Mouse (Mus musculus): ENCODE measurements around the gene Tbx5.

The Tbx5 gene

DNA sequence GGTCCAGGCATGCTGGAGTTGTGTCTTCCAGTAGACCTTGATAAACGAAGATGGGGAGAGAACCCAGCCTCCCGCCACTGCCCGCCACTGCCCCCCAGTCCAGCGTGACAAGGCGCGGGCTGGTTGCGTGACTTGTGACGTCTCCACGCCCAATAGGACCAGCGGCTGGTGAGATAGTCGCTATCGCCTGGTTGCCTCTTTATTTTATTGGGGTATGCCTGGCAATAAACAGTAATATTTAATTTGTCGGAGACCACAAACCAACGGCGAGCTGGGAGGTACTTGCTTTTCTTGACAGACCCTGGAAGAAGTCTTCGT lies at the start of gene Tbx5:
Gene Tbx5, plus strand, starts transcription at position 190 of the 318 bp plus-strand sequence.
- DNase-seq (ENCODE audit: low spot score in 2 of 2): no peak

DNA sequence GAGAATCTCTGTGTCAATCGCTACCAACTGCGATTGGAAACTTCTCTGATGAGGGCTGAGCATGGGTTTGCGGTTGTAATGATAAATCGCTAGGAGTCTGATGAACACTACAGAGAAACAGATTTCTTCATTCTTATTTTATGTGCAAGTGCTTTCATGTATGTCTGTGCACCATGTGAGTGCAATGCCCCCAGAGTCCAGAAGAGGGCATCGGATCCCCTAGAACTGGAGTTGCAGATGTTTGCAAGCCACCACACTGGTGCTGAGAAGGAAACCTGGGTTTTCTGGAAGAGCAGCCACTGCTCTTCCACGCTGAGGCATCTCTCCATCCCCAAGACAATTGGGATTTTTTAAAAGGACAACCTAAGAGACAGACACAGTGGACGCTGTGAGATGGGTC lies 46.5 kb upstream of the Tbx5 start:
- DNase-seq (ENCODE audit: low spot score in 2 of 2): no peak

DNA sequence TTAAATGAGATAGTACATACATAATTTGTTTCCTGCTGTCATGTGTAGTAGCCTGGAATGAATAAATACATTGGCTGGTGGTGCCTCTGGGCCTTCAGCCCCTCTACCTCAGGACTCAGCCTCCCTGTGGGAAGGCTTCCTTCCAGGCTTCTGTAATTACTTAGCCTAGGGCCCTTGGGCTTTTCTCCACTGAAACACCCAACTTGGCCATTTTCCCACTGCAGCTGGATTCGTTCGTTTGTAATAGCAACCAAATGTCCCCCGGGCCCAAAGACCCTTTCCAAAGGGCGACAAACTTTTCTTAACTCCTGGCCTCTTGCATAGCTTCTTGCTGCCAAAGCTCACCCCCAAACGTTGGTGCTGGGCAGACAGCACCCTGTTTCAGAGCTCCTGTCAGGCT lies 40.8 kb upstream of the Tbx5 start:
- no peak for DNase-seq (ENCODE audit: low spot score in 2 of 2)

DNA sequence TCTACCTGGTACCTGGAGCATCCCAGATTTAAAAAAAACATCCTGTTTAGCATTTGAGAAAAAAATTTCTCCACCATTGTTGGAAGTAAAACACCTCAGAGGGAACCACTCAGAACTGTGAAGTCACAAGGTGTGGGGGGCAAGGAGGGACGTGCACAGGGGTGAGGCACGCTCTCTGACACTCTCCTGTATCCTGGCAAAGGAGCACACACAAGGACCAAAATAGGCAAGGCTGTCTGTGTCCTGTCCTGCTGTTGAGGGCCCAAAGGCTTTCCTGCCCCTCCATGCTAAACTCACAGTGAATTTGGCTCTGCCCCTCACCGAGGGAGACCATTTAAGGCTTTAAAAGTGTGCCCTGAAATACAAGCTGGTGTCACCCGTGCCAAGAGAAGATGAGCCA lies 38.5 kb upstream of the Tbx5 start:
- DNase-seq (ENCODE audit: low spot score in 2 of 2): no peak

DNA sequence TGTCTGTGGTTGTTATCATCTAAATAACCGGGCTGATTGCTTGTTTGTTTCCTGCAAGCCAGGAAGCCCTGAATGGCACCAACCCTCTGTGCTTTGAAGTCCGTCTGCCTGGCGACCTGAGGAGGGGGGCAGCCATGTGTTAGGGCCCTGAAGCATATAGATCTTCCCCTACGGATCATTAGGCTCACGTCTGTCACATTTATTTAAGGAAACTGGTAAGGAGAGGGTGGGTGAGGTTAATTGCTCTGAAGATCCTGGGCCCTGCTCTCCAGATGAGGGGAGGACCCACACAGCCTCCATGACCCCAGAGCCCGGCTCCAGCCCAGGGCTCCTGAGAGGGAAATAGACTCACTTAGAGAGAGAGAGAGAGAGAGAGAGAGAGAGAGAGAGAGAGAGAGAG lies 37.1 kb upstream of the Tbx5 start:
- DNase-seq (ENCODE audit: low spot score in 2 of 2): no peak

DNA sequence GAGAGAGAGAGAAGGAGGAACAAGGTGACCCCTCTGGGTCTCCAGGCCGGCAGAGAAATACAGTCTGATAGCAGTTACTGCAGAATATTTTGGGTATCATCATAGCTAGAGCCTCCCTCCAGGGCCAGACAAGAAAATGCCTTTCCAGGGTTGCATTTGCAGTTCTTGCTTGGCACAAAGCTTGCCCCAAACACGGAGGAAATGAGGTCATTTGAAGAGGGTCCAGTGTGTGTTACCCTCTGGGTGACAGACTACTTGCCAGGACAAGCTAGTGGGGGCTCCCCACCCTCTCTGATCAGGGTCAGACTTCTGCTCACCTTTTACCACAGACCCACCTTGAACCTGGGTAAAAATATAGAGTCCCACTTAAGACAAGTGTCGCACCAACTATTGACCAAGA lies 36.7 kb upstream of the Tbx5 start:
- no peak for DNase-seq (ENCODE audit: low spot score in 2 of 2)

DNA sequence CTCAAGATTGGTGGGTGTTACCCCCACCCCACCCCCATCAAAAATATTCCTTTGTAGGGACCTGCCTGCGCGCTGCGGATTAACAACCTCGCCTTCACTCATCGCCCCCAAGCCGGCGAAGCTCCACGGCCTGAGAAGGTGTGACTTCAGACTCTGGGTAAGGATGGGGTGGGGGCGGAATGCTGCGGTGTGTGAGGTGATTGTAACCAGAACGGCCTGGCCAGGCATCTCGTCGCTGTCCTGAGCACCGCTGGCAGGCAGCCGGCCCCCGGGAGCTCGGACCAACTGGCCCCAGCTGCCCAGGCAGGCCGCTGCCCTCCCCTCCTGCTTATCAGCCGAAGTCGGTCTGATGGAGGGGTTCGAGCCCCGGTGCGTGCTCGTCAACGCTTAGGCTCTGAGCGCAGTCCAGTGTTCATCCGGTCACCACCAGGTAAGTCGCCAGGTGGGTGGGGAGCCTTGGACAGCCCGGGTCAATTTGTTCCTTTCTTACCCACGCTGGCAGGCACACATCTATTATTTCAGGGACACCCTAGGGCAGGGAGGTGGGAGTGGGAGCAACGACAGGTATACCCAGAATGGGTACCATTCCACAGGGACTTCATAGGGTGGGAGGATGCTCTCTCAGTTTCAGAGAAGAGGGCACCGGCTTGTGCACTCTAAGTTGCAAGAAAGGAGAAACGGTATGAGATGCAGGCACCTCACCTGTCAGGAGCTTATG lies 35.9 kb upstream of the Tbx5 start:
- DNase-seq (ENCODE audit: low spot score in 2 of 2): no peak

DNA sequence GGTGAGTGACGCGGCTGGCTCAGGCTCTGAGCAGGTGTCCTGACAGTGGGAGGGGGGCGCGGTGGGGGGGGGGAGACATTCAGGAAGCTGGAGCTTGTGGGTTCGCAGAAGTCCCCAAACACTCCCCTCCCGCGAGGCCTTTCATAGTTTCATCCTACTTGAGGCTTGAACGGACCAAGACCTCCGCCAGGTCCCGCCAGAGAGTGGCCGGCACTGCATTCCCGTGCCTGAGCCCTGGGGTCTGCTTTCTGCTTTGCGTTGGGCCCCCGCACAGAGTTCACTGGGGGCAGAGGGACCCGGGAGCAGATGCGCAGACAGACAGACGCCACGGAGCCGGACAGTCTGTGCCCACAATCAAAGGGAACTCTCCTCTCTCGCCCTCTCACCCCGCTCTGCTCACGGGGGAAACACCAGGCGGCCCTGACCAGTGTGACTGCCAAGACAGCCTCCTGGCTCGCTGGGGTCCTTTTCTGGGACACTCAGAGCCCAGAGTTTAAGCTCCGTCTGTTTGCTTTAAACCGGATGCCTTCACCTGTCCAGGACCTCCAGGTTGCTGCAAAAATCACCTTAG lies 34.8 kb upstream of the Tbx5 start:
- no peak for DNase-seq (ENCODE audit: low spot score in 2 of 2)

DNA sequence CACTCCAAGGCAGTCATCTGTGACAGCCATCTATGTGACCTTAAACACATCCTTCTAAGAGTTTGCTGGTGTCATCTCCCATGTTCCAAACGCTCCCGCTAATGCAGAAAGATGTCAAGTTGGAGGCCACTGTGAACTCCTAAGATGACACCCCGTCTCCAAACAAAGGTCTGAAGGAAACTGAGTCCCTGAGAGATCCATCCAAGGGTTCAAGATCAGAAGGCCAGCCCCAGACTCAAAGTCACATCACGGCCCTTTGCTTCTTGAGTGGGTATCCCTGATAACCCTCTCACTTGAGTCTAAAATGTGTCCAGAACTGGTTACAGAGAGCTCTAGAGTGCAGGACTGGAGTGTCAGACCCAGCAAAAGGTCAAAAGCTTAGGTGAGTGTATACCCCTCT lies 34.2 kb upstream of the Tbx5 start:
- no peak for DNase-seq (ENCODE audit: low spot score in 2 of 2)

DNA sequence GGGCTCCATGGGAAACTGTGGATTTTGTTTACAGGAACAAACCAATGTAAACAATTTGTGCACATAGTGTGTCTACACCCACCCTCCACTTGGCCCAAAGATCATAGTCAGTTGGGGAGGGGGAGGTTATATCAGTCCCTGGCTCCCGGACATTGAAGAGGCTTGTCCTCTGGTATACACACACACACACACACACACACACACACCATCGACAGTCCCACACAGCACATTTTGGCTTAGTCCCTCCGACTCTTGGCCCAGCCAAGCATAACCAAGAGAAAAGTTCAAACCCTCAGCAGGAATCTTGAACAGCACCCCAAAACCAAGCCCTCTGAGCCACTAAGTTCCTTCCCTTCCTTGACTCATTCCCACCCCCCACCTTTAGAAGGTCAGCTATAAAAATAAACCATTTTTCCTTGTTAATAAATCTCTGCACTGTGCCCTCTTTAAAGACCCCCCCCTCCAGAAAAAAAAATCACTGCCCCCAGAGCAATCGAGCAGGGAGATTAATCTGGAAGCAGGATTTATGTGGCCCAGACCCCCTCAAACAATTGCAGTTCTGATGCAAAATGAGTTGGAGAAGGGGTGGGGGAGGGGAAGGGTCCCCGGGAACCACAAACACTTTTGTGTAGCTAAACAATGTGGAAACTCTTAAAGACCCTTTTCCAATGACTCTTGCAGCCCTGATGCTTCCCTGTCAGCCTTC lies 33.6 kb upstream of the Tbx5 start:
- DNase-seq (ENCODE audit: low spot score in 2 of 2): no peak

DNA sequence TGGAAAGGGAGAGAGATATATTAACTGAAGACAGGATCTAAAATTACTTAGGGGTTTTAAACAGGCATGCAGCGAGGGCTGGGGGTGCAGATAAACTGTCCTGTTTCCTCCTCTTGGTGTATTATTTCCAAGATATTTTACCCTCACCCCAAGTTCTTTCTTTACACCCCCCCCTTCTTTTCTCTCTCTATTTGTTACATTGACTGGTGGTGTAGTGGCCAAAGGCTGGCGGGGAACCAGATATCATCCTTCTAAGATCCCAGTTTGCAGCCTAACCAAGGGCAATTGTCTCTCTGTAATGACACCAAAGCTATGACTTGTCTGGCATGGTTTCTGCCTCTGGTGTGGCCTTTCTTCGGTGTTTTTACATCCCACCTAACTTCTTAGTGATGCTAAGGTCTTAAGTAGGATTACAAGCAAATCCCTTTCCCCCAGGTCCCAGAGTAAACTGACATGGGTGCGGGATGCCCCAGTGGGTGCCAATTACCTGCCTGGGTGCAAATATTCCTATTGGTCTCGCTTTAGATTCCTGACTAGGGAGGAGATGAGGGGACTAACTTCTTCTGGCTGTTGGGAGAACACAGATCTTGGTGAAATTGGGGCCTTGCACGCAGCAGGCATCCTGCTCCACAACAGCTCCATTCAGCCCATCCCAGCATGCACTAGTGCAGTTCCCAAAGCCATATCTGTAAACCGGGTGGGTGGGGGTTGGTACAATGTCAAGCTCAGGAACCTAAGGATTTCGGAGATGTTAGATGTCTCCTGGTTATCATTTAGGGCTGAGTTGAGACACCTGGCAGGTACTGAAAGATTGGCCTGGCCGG lies 32.8 kb upstream of the Tbx5 start:
- DNase-seq (ENCODE audit: low spot score in 2 of 2): no peak

DNA sequence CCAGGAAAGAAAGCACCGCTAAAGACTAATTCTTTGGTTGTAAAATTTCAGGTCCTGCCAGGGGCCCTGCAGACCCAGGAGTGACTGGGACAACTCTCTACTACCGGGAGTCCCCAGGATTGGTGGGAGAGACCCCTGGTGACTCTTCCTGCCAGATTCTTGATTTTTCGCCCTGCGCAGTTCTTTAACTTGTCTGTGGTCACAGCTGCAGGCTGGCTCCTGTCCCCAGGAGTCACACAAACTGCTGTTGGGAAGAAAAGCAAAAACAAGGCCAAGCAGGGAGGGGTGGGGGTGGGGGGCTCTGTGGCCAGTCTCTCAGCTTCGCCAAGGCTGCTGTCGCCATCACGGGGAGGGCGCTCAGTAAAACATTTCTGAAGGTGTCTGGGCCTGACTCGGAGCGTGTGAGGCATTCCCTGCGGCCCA lies 32.2 kb upstream of the Tbx5 start:
- no peak for DNase-seq (ENCODE audit: low spot score in 2 of 2)

DNA sequence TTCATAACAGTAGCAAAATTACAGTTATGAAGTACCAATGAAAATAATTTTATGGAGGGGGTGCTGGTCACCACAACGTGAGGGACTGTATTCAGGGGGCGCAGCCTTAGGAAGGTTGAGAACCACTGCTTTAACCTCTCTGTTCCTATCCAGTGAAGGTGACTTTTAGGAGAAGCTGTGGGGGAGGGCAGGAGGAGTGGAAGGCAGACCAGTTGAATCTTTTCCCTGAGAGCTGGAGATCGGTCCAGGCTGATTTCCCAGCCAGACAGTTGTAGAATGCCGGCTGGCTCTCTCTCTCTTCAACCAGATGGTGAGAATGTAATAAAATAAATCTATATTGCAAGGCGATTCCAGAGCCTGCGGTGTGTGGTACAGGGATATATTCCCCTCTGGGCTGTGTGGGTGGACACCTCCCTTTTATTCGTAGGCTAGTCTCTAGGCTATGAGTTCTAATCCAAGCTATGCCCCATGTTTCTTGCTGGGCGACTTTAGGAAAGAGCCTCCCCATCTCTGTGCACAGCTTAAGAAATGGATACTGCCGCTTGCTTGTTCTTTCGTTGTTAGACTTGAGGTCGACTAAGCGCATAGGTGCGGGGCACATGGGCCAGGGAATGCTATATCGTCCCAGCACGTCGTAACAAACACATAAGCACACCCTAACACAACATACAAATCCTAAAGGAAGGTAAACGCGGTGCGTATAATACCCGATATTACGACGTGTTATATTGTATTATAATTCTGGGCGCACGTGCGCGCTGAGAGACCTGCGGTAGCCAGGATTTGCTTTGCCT lies 29.7 kb upstream of the Tbx5 start:
- DNase-seq (ENCODE audit: low spot score in 2 of 2): no peak

DNA sequence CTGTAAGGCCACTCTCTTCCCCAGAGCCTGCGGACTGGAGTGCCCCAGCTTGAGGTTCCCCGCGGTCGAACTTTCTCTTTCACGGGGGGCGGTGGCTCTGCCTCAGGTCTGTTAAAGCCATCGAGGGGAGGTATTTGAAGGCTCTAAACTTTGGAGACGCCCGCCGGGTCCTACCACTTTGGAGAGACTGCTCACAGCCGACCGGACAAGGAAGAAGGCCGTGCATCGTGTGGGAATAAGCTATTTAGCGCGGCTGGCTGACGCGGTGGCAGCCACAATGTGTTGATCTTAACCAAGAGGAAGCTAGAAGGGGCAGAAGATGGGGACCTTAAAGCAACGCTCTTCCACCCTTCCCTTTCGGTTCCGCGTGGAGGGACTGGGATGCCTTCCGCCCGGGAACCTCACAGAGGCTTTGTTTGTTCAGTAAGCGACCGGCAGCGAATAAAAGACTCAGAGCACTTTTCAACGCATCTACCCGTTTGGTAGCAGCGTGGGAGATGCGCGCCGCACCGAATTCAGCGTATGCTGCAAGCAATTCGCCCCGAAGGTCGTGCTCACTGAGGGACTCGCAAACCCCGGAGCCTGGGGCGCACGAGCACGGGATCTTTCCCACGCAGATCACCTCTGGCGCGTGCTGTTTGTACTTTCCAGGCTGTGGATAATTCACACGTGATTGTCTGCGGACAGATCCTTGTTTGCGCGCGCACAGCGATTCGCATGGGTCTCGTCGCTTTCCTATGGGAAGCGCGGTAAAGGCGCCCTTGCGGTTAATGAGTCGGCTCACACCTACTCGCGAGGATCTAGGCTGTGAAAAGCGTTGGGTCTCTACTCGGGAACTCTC lies 28.8 kb upstream of the Tbx5 start:
- DNase-seq (ENCODE audit: low spot score in 2 of 2): no peak

DNA sequence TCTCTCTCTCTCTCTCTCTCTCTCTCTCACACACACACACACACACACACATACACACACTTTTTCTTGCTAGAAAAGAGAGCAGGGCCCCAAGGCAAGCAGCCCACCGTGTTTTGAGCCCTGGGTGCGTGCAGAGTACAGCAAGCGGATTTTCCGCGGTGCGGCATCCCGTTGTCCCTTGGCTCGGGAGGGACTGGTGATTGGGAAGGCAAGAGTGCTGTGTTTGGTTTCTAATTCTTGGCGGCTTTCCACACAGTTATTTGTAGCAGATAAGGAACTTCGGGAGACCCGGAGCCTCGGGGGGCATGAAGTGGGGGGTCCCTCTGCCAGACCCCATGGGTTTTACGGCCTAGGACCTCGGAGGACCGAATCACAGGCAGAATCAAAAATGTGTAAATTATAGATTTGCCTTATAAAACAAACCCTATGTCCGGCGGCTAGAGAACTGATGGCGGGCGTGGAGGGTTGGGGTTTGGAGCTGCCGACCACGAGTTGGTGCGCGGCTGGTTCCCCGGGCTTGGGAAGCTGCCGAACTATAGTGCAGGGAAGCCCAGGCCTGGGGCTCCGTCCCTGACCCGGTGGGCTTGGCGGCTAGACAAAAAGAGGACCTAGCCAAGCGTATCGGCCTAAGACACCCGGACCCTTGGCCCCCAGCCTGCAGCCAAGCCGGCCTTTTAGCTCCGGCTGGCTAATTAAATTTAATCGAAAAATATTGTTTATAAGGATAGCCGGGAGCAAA lies 28.0 kb upstream of the Tbx5 start:
- no peak for DNase-seq (ENCODE audit: low spot score in 2 of 2)

DNA sequence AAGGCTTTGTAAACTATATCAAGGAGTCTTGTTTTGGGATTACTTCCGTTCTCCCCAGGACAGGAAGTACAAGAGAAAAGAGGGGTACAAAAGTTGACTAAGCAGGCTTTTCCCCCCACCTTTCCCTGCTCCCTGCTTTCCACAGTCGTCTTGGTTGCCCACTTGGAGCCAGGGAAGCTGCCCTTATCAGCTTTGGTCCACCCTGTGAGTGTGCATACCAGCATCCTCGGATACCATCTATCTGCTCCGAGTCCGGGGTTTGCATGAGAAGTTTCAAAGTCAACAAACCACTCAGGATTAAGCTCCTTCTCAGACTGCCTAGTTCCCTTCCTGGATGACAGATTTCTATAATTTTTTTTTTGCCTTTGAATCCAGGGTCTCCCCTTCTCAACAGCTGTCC lies 26.8 kb upstream of the Tbx5 start:
- no peak for DNase-seq (ENCODE audit: low spot score in 2 of 2)

DNA sequence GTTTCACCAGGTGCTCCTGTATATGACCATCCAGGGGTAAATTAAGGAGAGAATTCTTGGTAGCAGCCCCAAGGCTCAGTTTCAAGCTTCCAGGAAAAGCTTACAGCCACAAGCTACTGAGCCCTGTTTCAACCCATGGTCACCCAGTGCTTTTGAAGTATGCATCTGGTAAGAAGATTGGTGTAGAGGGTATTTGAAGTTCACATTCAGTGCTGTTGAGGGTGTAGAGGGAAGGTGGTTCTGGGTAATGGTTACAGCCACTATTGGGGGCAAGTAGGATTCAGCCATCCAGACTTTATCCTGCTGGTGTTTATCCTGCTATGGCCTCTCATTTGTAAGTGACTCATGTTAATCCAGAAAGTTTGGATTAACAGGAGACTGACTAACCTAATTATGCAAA lies 26.0 kb upstream of the Tbx5 start:
- DNase-seq (ENCODE audit: low spot score in 2 of 2): no peak

DNA sequence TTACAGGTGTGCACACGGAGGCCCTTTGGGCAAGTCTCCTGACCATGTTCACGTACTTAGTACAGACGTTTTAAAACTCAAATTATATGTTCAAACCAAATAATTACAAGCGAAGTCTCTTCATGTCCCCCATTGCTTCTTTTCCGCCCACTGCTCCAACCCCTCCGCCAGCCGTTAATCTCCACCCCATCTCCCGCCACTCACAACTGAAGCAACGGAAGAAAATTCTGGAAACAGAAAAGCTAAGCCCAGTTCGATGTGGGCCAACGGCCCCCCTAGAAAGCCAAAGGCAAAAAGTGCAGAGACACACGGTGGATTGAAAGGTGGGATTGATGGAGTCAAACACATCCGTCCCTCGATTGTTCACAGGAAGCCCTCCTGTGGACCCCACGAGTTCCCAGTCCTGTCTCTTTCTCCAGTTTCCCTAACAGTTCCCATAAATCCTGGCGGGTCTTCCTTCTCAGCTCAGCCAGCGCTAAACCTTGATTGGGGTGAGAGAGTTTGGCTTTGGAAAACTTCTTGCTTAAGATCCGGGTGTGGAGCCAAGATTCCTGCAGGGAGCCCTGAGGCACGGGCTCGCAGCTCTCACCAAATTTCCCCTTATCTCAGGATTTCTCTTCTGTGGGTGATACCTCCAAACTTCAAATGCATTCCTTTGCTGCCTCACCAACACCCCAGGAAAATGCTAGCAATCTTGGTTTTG lies 24.8 kb upstream of the Tbx5 start:
- DNase-seq (ENCODE audit: low spot score in 2 of 2): no peak

DNA sequence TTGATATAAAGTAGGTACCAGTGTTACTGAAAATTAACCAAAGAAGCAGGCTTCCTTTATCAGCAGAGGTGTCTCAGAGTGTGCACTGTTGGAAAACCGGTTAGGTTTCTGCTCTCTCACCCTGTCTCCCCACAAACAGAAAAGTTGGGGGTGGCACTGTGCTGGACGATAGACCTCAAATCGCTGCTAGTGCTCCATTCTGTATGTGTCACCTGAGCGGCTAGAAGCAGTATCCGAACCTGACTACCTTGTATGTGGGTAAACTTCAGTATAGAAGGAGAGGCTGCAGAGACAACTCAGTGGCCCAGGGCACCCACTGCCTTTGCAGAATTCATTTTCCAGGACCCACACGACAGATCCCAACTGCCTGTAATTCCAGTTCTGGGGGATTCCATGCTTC lies 23.8 kb upstream of the Tbx5 start:
- no peak for DNase-seq (ENCODE audit: low spot score in 2 of 2)
